Mouse (Mus musculus) neutrophil, adult 5-6 weeks (primary cell): ENCODE measurements around the gene Dner. TPM values are rescaled to one million over a fixed set of nuclear protein-coding genes. Genes with fewer than 3 reads are reported as not detected.

Source experiments
- ATAC-seq: fragments of 151-379, 151-347 bp; 2 replicates; pipeline ENCODE4 v1.8.0; 2017; ENCODE audit warnings: mild to moderate bottlenecking, moderate TSS enrichment; ENCODE audit not compliant: insufficient number of reproducible peaks, poor library complexity, low FRiP score, severe bottlenecking; ENCODE audit errors: extremely low read depth
- total RNA-seq: library from RNA; stranded (forward); fragments of 200-1000 nt; gene quantifications from 2 replicates; pipeline ENCODE4 v1.2.3, GENCODE M21; 2017

Gene Dner
- total RNA-seq, 1 experiment from 2014 or later = not detected

GRCm38 (mm10) chr1:84556546-84557511 lies 139.2 kb downstream of the Dner start:
- no peak for ATAC-seq

GRCm38 (mm10) chr1:84552005-84552404 lies 144.0 kb downstream of the Dner start:
- no peak for ATAC-seq

GRCm38 (mm10) chr1:84550065-84550368 lies 146.0 kb downstream of the Dner start:
- no peak for ATAC-seq

GRCm38 (mm10) chr1:84549367-84550064 lies 146.5 kb downstream of the Dner start:
- ATAC-seq = no peak

DNA sequence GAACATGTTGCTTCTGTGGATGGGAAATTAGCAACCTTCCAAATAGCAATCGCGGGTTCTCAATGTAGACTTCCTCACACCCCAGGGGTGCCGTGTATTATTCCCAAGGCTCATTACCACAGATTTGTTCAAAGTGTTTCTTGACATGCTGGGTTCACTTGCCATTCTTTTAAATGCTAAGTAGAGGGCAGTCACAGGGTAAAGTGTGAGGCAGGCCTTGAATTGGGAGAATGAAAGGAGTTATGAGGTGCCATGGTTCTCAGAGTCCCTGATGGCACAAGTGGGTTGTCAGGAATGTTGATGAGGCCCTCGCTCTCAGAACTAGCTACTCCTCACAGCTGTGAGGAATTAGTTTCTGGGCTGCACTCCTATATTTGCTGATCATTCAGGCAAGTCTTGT lies 160.0 kb downstream of the Dner start:
- ATAC-seq = no peak

DNA sequence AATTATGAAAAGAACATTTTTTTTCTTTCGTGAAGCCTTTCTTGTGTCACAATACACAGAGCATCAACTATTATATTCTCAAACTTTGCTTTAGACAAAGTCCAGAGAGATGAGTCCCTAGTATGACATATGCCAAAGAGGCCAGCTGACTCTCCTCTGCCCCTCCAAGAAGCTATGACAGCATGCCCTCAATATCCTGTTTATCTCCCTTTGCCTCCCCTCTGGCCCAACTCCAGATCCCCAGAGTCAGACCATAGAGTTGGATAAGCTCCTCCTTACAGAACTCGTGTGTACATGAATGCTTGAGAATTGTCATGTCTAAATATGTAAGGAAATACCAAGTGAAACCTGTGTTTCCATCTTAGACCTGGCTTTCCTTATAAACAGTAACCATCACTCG lies 170.5 kb downstream of the Dner start:
- no peak for ATAC-seq

DNA sequence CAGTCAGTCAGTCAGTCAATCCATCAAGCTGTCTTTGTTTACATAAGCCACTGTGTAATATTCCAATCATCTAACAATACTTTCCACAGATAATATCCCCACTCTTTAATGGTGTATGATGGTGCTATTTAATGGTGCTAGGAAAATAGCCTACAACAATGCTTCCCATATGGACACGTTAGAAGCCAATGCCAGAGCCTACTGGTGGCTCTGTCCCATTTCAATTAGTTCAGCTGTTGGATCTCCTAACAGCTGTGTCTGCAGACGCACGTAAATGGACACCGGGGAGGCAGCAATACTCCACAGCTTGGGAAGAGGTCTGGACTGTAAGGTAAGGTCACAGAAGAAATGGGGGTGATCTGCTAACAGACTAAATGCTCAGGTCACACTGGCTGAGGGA lies 171.6 kb downstream of the Dner start:
- ATAC-seq = no peak

DNA sequence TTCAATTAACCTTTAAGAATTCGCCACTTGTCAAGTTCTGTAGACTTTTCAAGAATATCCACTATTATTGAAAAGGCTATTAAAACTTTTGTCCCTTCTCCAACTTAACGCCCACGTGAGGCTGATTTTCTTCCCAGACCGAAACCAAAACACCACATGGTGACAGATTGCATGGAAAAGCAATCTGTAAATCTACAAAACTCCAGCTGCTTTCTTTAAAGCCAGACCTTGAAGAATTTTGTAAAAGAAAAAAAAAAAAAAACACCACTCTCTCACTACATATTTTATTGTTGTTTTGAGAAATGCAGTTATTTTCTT lies 173.1 kb downstream of the Dner start:
- no peak for ATAC-seq

DNA sequence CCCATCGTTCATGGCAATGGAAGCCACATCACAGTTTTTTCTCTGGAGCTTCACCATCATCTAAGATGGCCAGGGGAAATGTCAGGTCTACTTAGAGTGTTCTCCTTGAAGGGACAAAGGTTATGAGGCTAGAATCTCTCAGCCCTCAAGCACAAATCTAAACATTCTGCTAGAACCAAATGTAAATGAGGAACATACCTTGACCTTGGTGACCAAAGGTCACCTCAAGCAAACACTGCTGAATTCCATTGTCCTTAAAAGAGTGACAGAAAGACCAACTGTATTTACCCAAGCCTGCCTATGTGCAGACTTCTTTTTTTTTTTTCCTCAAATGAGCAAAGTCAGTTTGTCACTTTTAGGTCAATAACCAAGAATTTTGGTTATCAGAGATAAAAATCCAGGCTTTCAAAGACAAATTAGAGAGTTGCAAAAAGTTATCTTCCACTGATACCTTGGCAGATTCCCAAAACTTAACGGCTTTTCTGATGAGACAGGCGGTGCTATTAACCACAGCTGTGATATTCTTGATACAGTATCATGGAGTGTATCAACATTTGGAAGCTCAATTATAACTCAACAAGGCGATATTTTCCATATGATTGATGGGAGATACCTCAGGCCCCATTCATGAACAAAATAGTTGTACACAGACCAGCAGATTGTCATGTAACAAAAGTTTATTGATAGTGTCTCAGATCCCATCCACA lies 173.6 kb downstream of the Dner start:
- ATAC-seq = no peak

DNA sequence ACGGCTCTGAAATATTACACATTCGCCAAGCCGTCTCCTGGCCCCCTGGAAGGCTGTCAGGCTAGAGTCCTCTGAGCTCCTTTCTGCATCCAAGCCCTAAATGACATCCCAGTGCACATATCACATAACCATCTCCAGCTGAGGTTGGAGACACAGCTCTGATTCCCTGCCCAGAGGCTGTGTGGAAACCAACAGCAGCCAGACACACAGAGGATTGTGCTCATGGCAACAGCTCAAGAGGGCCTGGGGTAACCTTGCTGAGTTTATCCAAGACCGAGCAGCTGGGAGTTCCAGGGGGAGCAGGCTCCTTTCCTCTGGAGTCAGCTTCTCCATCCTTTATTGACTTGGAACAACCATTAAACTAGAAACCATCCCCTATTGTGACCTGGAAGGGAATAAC lies 177.7 kb downstream of the Dner start:
- no peak for ATAC-seq

DNA sequence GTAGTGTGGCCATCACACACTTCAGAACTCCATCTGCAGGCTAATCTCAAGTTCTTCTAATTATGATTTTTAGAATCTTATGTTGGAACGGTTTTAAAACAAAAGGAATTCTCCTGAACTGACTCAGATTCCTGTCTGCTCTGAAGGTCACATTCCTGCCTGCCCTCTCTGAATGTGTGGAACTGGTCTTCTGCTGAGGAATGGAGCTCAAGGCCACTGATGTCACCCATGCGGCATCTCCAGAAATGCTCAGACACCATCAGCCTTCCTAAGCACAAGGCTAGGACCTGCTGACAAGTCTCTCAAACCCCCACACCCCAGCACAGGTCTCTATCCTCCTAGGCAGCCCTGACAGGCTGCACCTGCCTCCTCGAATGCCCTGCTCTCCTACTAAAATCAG lies 182.8 kb downstream of the Dner start:
- ATAC-seq = no peak

GRCm38 (mm10) chr1:84508510-84508909 lies 187.5 kb downstream of the Dner start:
- ATAC-seq = no peak

DNA sequence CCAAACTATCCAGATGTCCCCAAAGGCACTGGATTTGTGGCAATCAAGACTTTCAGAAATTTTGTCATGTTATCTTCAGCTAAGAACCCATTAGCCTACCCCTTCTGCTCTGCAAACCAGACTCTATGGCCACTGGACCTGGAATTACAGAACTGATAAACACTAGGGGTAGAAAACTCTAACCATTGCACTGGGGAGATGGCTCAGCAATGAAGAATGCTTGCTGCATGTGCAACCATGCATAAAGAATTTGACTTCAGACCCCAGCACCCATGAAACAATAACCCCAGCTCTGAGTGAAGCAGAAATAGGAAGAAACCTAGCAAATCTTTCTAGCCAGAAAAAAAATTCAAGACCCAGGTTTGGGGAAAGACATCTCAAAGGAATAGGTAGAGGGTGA lies 188.5 kb downstream of the Dner start:
- no peak for ATAC-seq

DNA sequence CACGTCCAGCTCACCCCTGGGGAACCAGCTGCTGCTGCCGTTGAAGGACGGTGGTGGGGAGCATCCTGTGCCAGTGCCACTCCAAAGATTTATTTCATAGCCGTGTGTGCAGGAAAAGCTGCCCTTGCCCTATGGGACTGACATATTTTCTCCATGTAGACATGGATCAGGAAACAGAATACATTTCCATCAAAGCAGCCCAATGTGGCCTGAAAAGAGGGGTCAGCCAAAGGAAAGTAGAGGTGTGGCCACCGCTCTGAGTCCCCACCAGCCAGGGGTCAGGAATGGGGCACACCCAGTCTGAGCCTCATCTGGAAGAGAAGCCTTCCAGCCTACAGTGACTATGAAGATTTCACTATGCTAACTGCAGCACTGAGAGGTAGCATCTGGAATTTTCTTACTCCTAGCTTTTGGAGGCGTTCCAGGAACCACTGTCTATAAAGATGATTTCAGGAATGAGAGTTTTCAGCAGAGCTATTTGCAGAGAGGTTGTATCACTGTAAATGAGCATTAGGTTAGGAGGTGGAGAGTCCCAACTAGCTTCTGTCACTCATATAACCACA lies 189.0 kb downstream of the Dner start:
- ATAC-seq = no peak

GRCm38 (mm10) chr1:84500673-84501072 lies 195.3 kb downstream of the Dner start:
- ATAC-seq = no peak

GRCm38 (mm10) chr1:84491732-84492131 lies 204.3 kb downstream of the Dner start:
- no peak for ATAC-seq

- no peak for ATAC-seq
Observed at GRCm38 (mm10) chr1:84488546-84488945, 207.5 kb downstream of the Dner start.

DNA sequence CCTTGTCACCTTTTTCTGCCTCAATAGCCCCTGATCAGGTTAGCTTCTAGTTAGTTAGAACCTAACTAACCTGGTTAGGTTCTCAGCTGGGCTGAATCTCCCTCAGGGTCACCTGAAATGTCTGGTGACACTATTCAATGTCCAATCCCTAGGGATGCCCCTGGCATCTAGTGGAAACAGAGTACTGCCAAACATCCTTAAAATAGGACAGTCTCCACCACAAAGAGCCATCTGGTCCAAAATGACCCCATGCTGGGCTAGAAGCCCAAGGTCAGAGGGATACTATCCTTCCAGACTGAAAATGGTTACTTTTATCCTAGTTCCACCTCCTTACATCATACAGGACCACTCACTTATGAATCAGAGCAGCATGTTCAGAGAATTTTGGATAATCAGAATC lies 211.0 kb downstream of the Dner start:
- ATAC-seq = no peak

GRCm38 (mm10) chr1:84484577-84484976 lies 211.4 kb downstream of the Dner start:
- ATAC-seq = no peak

- ATAC-seq = no peak
Observed at GRCm38 (mm10) chr1:84479976-84480375, 216.0 kb downstream of the Dner start.
